ENCODE assay signal across 9 mouse cellular contexts in the genomic region with DNA sequence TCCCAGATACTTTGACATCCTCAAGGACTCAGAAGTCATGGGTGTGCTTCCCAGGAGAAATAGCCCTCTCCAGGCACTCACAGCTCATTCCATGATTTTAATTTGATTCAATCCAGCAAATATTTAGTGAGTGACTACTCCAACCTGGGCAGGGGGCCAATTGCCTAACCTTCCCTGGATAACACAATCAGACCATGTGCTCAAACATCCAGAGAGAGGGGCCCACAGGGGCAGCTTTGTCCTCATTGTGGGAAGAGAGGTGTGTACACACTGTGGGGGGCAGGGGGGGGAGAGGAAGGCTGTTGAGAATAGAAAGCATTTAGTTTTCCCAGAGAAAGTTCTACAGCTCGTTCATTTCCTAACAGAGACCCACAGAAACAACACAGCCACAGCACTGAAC.
DNase-seq lines count a peak whose midpoint lies in the region; ATAC-seq and TF ChIP-seq lines count a peak whose summit lies in the region.
"Had no signal": no experiment of that assay in that cellular context is flagged by ENCODE, and none has a peak within 500 bp of the region (broad histone marks: within the 10 kb centered on the region; RNA-seq: fewer than 3 reads in every experiment).

No protein-coding gene starts in this region.

- intact Hi-C loops in heart, adult 2 months (cut with DNase I) = no loop called here
- intact Hi-C loops in gastrocnemius, adult 2 months (cut with DNase I) = no loop called here

- 11% methylated on average over 1 of the region's 1 CpGs for WGBS in heart, adult 2 months
- 76% methylated on average over 1 of the region's 1 CpGs for WGBS in heart, embryonic 10.5 days
- 18% methylated on average over 1 of the region's 1 CpGs for WGBS in lung, embryonic 14.5 days

- H3K27ac ChIP-seq in heart, adult 2 months = no peak overlapping the region
- no peak overlapping the region for H3K27ac ChIP-seq in heart, embryonic 10.5 days
- no peak overlapping the region; the same call in 1 of the 2 replicates for H3K27ac ChIP-seq in gastrocnemius, adult 2 months
- H3K27ac ChIP-seq in lung, embryonic 14.5 days (ENCODE audit: low read depth) = peak overlapping the region; percentile 69
- H3K27ac ChIP-seq: limb, embryonic 12.5 days had no signal

- H3K27me3 ChIP-seq in heart, adult 2 months (ENCODE audit: control insufficient read depth, insufficient read depth, low read length) = no peaks in the 10 kb centered on the region
- no peaks in the 10 kb centered on the region for H3K27me3 ChIP-seq in heart, embryonic 10.5 days (ENCODE audit: insufficient read depth, poor library complexity, severe bottlenecking)
- H3K27me3 ChIP-seq in lung, embryonic 14.5 days (ENCODE audit: insufficient read depth, low read length) = no peaks in the 10 kb centered on the region
- H3K27me3 ChIP-seq: limb, embryonic 12.5 days had no signal

- peak; percentile 90 for ATAC-seq in lung, embryonic 14.5 days (ENCODE audit: insufficient read depth)

- H3K4me1 ChIP-seq in heart, adult 2 months (ENCODE audit: control insufficient read depth, insufficient read depth, low read length) = no peaks in the 10 kb centered on the region; the same call in 1 of the 2 replicates
- 0 out of 2 replicates have a peak, but pooled peaks cover 5% of the 10 kb centered on the region for H3K4me1 ChIP-seq in heart, embryonic 10.5 days
- H3K4me1 ChIP-seq in lung, embryonic 14.5 days (ENCODE audit: insufficient read depth) = no peaks in the 10 kb centered on the region
- H3K4me1 ChIP-seq: limb, embryonic 12.5 days had no signal

- H3K9ac ChIP-seq in heart, adult 2 months (ENCODE audit: low read depth, low read length) = no peak overlapping the region
- H3K9ac ChIP-seq in lung, embryonic 14.5 days = no peak overlapping the region
- H3K9ac ChIP-seq: limb, embryonic 12.5 days had no signal

- no peaks in the 10 kb centered on the region for H3K79me2 ChIP-seq in heart, adult 2 months (replicated peaks; ENCODE audit: control insufficient read depth, insufficient read depth, low read length)

- no peaks in the 10 kb centered on the region for H3K9me3 ChIP-seq in heart, embryonic 10.5 days
- no peaks in the 10 kb centered on the region for H3K9me3 ChIP-seq in lung, embryonic 14.5 days (ENCODE audit: low read depth, low read length)
- H3K9me3 ChIP-seq: limb, embryonic 12.5 days had no signal

- no peak for TF ChIP-seq EP300 in heart, adult 2 months (IDR thresholded peaks at IDR 0.05; ENCODE audit: insufficient read depth, low read depth, low read length)

- no peak overlapping the region for H3K4me3 ChIP-seq in heart, adult 2 months
- no peak overlapping the region for H3K4me3 ChIP-seq in heart, embryonic 10.5 days
- no peak overlapping the region for H3K4me3 ChIP-seq in gastrocnemius, adult 2 months
- H3K4me3 ChIP-seq in lung, embryonic 14.5 days (ENCODE audit: low read depth, low read length) = no peak overlapping the region
- H3K4me3 ChIP-seq: limb, embryonic 12.5 days had no signal

- H3K4me2 ChIP-seq in lung, embryonic 14.5 days = no peak overlapping the region
- H3K4me2 ChIP-seq: limb, embryonic 12.5 days had no signal

- TF ChIP-seq POLR2A in heart, adult 2 months (IDR thresholded peaks at IDR 0.05; ENCODE audit: insufficient read depth, low read depth, low read length) = no peak

- TF ChIP-seq CTCF in heart, adult 2 months (IDR thresholded peaks at IDR 0.05) = no peak
- no peak for TF ChIP-seq CTCF in gastrocnemius, adult 2 months (IDR thresholded peaks at IDR 0.05)
- TF ChIP-seq CTCF in lung, embryonic 14.5 days (IDR thresholded peaks at IDR 0.05; ENCODE audit: low read depth) = no peak

- H3K36me3 ChIP-seq in heart, adult 2 months (ENCODE audit: control insufficient read depth, insufficient read depth, low read length) = no peaks in the 10 kb centered on the region; the same call in 1 of the 2 replicates
- no peaks in the 10 kb centered on the region for H3K36me3 ChIP-seq in heart, embryonic 10.5 days
- H3K36me3 ChIP-seq in lung, embryonic 14.5 days (ENCODE audit: insufficient read depth) = no peaks in the 10 kb centered on the region
- H3K36me3 ChIP-seq: limb, embryonic 12.5 days had no signal

- peak; percentile 59 for DNase-seq in heart, adult 2 months
- DNase-seq in heart, embryonic 10.5 days (ENCODE audit: low spot score) = no peak
- DNase-seq in NIH3T3 (ENCODE audit: low read depth) = peak; percentile 97
- DNase-seq in gastrocnemius, adult 2 months = peak; percentile 68
- peak; percentile 86 for DNase-seq in lung, embryonic 14.5 days
- DNase-seq in cerebellum, adult 11 months = no peak
- no peak for DNase-seq in c-Kit-positive CD71-positive TER-119-positive erythroid progenitor cells, embryonic 14.5 days (ENCODE audit: low spot score)
- no peak for DNase-seq in layer of hippocampus, postnatal 14 days (ENCODE audit: low spot score in 2 of 2)

Comparison
In these comparisons a context has a peak if more than half of its experiments do, and no peak if none do; other contexts are left out.
1. DNase-seq: peak in heart, adult 2 months (2 of 2), NIH3T3 (single experiment), gastrocnemius, adult 2 months (single experiment) and lung, embryonic 14.5 days (single experiment); none in heart, embryonic 10.5 days (single experiment), cerebellum, adult 11 months (single experiment), c-Kit-positive CD71-positive TER-119-positive erythroid progenitor cells, embryonic 14.5 days (single experiment) and layer of hippocampus, postnatal 14 days (0 of 2).